Mouse (Mus musculus) layer of hippocampus, adult 9-11 months (tissue): ENCODE data around the gene Emp1.

ENCODE experiments used
- DNase-seq: peaks from one replicate; pipeline ENCODE4 v3.0.0; 2022

Gene Emp1

GRCm38 (mm10) chr6:135362459-135363159 lies at the start of gene Emp1:
Gene Emp1, plus strand, starts transcription at chr6:135362545.
- DNase-seq: peak; percentile 54

- no peak for DNase-seq
Measured at GRCm38 (mm10) chr6:135313981-135314380, 48.4 kb upstream of the Emp1 start.

GRCm38 (mm10) chr6:135316141-135316540 lies 46.2 kb upstream of the Emp1 start:
- no peak for DNase-seq

- DNase-seq: no peak
Measured at GRCm38 (mm10) chr6:135319431-135319933, 42.9 kb upstream of the Emp1 start.

- DNase-seq: no peak
Measured at GRCm38 (mm10) chr6:135322749-135323148, 39.6 kb upstream of the Emp1 start.

- DNase-seq: peak; percentile 20
Measured at GRCm38 (mm10) chr6:135323311-135323982, 38.9 kb upstream of the Emp1 start.

- DNase-seq: no peak
Measured at GRCm38 (mm10) chr6:135324111-135324510, 38.2 kb upstream of the Emp1 start.

- DNase-seq: no peak
Measured at GRCm38 (mm10) chr6:135324686-135325300, 37.6 kb upstream of the Emp1 start.

GRCm38 (mm10) chr6:135326847-135327246 lies 35.5 kb upstream of the Emp1 start:
- DNase-seq: no peak

GRCm38 (mm10) chr6:135331916-135332315 lies 30.4 kb upstream of the Emp1 start:
- DNase-seq: peak; percentile 60

- no peak for DNase-seq
Measured at GRCm38 (mm10) chr6:135332737-135333281, 29.5 kb upstream of the Emp1 start.

- DNase-seq: no peak
Measured at GRCm38 (mm10) chr6:135333994-135334651, 28.2 kb upstream of the Emp1 start.

- no peak for DNase-seq
Measured at GRCm38 (mm10) chr6:135336376-135336775, 26.0 kb upstream of the Emp1 start.

- DNase-seq: peak; percentile 47
Measured at GRCm38 (mm10) chr6:135340355-135341075, 21.8 kb upstream of the Emp1 start.

GRCm38 (mm10) chr6:135341076-135341378 lies 21.3 kb upstream of the Emp1 start:
- no peak for DNase-seq

- no peak for DNase-seq
Measured at GRCm38 (mm10) chr6:135351638-135352302, 10.6 kb upstream of the Emp1 start.

GRCm38 (mm10) chr6:135352537-135352936 lies 9.8 kb upstream of the Emp1 start:
- no peak for DNase-seq

GRCm38 (mm10) chr6:135354953-135355352 lies 7.4 kb upstream of the Emp1 start:
- DNase-seq: no peak

GRCm38 (mm10) chr6:135360331-135360730 lies 2.0 kb upstream of the Emp1 start:
- DNase-seq: no peak

- no peak for DNase-seq
Measured at GRCm38 (mm10) chr6:135362098-135362458, 267 bp upstream of the Emp1 start.

GRCm38 (mm10) chr6:135363344-135364040 lies 1.1 kb downstream of the Emp1 start:
- DNase-seq: no peak
